Mouse (Mus musculus): ENCODE data around the gene Il22ra2.

Il22ra2 gene

DNA sequence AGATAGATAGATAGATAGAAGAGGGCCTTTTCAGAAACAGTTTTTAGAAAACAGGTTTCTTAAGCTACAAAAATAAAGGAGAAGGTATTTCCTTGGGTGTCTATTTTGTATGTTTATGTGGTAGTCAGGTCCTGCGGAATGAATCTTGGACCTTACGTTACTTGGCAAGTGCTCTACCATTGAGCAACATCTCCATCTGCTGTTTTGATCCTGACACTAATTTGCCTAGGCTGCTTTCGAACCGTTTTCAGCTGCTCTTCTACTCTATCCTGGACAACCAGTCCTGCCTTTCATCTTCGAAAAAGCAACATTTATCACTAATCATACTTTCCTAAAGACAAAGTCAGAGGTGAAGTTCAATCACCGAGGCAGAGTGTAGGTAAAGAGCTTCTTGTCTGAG, 18.6 kb upstream of the Il22ra2 start:
- no peak for DNase-seq

GRCm38 (mm10) chr10:19609125-19609524, 12.7 kb upstream of the Il22ra2 start:
- no peak for DNase-seq

DNA sequence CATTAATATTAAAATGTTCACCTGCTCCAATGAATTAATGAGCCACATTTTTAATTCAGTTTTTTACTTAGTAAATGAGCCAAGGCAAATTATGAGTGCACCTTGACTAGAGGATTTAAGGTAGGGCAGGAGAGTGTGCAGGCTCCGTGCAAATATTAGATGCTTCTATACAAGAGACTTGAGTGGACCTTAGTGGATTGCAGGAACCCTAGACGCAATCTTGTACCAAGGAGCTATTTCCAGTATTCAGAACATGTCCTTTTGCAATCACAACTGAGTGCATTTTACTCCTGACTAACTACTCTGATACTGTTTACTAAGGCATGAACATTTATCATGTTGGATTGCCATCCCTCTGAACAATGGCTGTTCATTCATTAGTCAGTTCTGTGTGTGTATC, 10.2 kb upstream of the Il22ra2 start:
- DNase-seq = no peak

DNA sequence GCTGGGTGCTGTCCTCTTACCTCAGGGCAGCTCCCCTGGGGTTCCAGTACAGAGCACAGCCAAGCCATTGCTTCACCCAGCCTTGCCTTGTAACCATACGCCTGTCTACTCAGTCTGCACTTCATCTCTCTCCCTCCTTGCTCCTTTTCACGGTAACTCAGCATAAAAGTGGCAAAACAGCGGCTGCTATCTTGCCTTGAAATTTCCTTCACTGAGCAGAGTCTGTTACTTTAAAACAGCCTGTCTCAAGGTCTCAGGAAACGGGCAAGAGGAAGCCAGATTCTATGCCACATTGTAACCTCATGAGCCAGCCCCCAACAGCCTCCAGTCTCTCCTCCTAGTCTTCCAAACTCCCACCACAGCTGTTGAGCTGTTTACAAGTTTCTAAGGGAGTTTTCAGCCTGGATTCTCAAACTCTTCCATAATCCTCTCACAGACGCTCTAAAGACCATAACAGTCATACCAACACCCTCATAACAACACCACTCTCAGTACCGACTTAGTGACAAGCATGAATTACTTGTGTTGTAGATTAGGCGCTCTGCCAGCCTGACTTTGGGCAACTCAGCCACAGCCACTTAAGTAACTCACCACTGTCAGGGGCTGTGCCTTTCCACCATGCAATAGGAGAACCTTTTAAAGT, 8.6 kb upstream of the Il22ra2 start:
- no peak for DNase-seq

DNA sequence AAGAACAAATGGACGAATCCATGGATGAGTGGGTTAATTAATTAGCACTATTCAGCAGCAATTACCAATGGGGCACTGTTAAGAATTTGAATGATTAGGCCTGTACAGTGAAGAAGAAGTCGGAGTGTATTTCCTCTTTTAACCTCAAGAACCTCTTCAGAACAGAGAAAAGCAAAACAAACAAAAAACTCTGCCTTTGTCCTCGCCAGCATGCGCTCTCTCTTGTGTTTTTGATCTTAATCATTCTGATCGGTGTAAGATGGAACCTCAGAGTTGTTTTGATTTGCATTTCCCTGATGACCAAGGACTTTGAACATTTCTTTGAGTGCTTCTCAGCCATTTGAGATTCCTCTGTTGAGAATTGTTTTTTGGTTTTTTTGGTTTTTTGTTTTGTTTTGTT, 2.1 kb upstream of the Il22ra2 start:
- DNase-seq = no peak

DNA sequence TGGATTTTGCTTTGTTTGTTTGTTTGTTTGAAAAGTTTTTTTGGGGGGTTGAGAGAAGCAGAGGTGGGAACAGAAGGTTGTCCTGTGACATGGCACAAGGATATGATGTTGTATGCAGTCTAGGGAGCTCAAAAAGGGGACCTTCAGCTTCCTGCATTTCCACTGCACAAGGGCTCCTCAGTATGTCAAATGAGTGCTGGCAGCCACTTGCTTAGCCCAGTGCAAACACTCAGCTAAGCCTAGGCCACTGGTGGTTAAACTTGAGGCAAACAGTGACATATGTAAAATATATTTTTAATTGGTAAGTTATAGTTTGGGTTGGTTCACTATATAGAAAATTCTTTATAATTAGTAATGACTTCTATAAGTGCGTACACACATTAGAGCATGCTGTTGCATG, 2.8 kb downstream of the Il22ra2 start:
- DNase-seq = no peak

DNA sequence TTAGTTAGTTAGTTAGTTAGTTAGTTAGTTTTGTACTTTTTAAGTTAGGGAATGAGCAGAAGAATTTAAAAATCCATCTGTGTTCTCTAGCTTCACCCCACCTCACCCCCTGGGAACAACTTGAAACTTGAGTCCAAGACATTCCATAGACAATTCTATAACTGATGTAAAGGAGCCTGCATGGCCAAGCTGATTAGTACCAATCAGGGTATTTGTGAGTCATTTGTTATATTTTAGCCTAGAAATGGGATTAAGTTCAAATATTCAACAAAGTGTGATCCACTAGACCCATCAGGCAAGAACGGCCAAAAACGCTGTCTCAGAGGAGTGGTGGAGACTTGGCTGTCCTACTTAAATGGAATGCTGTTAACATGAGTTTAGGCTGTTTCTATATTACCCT, 5.5 kb downstream of the Il22ra2 start:
- DNase-seq = no peak

DNA sequence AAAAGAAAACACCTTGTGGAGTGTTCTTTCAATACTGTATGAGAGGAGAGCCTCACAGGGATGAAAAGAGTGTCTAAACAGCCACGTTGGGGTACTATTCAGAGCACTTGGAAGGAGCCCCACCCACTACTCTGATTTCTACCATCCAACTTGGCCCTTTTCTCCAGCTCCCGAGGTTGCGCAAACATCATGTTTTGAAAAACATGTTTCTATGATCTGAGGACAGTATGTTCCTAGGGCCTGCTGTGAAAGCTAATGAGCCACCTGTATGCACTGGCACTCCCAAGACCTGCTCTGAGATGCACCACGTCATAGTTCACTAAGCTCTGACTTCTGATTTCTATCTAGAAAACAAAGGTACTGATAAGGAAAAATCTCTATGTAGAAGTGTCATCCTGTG, 6.0 kb downstream of the Il22ra2 start:
- DNase-seq = no peak

DNA sequence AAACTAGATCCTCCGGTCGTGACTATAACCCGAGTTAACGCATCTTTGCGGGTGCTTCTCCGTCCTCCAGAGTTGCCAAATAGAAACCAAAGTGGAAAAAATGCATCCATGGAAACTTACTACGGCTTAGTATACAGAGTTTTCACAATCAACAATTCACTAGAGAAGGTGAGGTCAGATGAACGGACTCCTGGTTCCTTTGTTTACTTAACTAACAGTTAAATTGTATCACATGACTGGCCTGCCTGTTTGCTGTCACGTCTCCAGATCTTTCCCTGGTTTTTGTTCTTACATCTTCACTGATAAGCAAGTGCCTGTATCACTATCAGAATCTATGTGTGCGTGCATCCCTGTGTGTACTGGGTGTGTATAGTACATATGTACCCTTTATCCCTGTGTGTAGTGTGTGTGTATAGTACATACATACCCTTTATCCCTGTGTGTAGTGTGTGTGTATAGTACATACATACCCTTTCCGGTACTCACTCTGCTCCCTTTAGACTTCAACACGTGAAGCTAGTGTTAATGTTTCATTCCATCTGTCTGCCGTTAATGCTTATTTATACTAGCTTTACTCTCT, 9.9 kb downstream of the Il22ra2 start:
- DNase-seq = no peak

DNA sequence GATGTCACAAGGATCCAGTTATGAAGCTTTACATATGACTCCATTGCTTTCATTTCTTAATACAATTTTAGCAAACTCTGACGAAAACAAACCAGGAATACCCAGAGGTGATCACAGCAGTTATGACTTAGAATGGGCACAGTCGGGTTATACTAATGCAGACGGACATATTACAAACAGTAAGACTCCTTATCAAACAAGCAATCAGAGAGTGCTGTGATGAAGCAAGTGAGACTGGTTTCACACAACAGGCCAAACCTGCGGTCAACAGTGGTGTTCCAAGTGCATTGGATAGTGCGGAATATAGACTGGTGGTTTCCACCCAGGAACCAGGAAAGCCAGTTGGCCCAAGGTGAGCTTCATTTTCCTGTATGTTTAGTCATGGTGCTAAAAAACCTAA, 17.1 kb downstream of the Il22ra2 start:
- no peak for DNase-seq

- DNase-seq = no peak
Observed at GRCm38 (mm10) chr10:19639630-19640029, 17.8 kb downstream of the Il22ra2 start.

- DNase-seq = no peak
Observed at GRCm38 (mm10) chr10:19645119-19645518, 23.3 kb downstream of the Il22ra2 start.

GRCm38 (mm10) chr10:19657426-19657825, 35.6 kb downstream of the Il22ra2 start:
- DNase-seq = no peak

DNA sequence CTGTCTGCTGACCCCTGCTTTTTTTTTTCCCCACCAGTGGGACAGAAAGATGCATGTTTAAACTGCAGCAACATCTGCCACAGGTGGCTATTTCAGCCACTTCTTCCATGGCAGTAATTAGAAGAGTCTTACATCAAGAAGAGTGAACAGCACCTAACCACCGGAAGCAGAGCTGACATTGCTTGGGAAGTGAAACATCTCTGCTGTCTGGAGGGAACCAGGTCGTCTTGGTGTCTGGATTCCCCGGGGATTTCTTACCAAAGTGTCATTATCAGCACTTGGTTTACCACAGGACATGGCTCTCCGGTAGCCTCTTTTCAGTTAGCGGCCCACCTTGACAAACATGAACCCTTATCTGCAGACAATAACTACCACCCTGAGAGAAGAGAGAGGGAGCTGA, 38.2 kb downstream of the Il22ra2 start:
- no peak for DNase-seq

GRCm38 (mm10) chr10:19668973-19669372, 47.2 kb downstream of the Il22ra2 start:
- DNase-seq = no peak

DNA sequence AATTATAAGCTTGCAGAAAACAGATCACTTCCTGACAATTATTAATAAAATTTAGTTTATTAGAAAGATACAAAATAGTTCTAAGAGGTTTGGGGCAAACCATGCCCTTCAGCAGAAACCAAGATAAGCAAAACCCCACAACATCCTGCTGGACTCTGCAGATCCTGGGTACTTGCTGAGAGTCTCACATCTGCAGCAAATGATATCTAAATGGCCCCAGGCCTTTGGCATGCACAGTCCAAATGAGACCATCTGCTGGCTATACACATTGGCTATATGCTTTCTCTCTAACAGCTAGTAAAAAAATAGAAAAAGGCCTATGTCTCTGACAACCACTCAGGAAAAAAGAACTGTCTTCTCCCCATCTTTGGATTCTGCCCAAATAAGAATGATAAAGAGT, 50.2 kb downstream of the Il22ra2 start:
- DNase-seq = no peak

DNA sequence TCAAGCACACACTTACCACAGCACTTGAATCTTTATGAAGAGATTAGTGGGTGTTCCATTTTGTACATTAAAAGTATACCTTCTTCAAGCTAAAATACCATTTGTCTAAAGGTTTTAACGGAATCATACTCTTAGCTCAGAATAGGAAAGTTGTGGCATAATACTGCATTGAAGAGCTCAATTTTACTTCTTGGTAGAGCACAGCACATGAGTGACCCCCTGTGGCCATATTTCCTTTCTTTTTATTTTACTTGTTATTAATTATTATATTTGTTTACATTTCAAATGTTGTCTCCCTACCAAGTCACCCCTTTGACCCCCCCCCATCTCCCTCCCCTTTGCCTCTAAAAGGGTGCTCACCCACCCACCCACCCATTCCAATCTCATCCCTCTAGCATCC, 51.3 kb downstream of the Il22ra2 start:
- no peak for DNase-seq

All from thymus, postnatal 4 days (tissue).